Mouse (Mus musculus): Measurements from ENCODE around the gene Fbxw17.
A peak's percentile ranks its signal among the peaks of the same experiment; 100 is the strongest.
"Not testable (repeated sequence)": the region's sequence is repeated elsewhere in the genome, so short reads cannot be mapped to it uniquely, and the experiment has no call there.

Gene Fbxw17

DNA sequence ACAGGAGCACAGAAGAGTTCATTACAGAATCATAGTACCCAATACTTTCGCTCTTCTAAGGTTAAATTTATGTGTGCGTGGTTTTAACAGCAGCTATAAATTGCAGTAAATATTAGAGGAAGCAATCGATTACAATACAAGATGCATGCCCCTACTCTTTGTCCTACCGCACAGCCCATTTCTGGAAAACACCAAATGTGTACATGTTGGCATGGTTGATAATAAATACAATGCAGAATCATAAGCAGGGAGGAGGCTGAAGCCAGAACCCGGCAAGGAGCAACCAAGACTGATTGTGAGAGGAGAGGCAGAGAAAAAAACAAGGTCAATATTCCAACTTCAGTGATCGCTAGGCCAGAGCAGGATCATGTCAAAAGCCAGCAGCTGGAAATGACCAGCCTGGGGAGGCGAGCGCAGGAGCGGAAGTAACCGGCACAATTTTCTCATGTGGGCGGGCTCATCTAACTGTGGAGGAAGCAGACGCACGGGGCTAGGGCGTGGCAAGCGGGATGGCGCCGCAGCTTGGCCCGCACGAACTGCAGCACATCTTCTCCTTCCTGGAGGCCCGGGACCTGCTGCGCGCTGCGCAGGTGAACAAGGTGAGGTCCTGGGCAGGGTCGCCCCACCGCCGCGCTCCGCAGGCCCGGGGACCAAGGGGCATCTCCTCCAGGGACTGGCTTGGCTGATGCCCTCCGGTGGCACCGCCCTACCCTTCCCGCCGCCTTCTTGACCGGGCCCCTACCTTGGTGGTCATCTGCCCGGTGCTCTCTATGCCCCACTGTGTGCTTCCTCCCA is at the start of gene Fbxw17:
Gene Fbxw17, plus strand, starts transcription at position 476 of the 795 bp plus-strand sequence.
- peak; percentile 46 for DNase-seq (ENCODE audit: low spot score)

DNA sequence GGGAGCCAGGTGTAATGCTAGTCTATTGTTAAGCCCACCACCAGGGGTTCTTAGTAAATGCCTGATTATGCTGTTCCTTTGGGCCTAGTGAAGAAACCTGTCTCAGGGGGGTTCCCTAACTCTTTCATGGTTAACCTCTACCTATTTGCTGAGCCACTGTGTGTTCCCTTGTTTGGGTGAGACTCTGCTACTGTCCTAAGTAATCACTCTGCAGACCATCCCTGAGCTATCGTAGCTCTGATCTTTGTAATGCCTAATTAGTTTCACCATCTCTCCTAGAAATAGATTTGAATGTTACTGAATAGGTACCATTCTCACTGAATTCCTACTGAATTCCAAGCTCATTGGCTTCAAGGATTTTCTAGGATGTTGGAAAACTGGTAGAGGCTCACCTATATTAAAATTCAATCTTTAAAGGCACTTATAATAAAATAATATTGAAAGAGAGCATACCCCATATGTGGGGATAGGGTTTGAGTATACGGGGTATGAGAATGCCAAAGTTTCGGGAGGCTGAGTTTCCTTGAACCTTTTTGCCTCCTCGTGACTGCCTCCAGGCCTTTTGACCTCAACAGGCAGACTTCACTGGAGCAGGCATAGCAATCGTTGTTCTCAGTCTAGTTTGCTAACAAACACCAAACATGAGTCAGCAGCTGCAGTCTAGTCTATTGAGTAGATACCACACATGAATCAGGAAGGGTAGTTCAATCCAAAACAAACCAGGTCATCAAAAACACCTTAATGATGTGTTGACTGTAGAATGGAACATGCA is 44.5 kb upstream of the Fbxw17 start:
- not testable (repeated sequence) for DNase-seq (ENCODE audit: low spot score)

DNA sequence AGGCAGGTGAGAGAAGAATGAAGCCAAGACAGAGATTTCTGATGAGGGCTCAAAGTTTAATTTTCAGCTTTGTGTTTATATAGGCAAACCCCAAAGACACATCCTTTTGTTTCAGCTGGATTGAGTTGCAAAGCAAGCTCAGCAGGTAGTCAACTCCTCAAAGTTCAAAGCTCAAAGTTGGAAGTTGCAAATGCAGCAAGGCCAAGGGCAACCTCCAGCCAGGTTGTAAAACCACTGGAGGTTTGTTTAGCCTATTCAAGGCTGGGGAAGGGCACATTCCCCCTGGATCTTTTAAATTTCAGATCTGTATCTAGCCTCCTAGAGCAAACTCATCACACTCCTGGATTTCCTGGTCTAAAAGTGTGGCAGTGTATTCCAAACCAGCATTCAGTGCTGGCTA is 28.5 kb upstream of the Fbxw17 start:
- not testable (repeated sequence) for DNase-seq (ENCODE audit: low spot score)

DNA sequence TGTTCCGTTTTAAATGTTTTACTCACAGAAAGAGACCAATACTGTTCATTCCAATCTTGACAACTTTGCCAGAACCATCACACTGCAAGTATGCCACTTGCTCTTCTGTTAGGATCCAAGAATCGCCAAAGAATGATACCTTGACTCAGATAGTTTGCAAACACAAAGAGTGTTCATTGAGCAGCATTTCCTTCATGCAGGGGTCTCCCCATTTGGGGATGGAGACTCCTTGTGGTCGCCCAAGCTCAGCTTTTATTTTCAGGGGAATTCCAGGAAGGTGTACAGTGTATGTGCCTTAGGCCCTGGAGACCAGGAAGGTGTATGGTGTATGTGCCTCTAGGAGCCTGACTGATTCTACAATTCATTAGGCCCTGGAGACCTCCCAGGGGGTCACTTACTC is 757 bp downstream of the Fbxw17 start:
- no peak for DNase-seq (ENCODE audit: low spot score)

DNA sequence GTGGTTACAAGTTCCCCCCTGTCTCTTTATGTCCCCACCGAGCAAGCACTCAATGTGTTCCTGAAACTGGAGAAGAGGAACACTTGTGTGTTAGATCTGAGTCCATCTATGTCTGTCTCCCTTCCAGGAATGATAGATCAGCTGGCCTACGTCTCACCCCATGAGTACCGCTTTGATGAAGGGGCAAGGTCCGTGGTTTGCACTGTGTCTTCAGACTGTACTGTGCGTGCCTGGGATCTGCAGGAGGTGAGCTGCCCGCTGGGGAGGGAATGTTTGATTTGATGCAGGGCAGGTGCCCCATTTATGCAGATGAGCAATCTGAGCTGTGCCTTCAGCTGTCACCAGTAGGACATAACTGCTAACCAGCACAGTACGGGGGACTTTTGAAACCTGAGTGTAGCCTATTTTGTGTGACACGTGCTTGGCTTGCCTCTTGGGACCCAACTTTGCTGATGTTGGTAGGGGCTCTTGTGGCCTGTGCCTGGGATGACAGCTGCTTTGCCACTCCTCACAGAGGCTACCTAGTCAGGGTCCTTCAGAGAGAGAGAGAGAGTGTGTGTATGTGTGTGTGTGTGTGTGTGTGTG is 6.1 kb downstream of the Fbxw17 start:
- no peak for DNase-seq (ENCODE audit: low spot score)

DNA sequence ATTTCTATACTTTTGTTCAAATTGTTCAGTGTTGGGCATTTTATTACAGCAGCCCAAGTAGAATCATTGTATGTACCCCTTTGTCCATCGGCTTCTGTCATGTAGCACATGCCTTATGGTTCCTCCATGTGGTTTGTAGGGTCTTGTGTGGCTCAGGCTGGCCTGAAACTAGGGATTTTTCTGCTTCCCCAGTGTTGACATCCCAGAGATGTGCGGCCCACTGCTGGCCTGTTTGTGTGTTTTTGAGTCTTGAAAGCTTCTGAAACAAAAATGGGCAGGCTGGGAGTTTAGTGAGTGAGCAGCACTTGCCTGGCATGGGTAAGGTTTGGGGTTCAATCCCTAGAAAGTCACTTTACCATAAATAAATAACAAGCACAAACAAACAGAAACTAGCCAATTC is 6.9 kb downstream of the Fbxw17 start:
- no peak for DNase-seq (ENCODE audit: low spot score)

DNA sequence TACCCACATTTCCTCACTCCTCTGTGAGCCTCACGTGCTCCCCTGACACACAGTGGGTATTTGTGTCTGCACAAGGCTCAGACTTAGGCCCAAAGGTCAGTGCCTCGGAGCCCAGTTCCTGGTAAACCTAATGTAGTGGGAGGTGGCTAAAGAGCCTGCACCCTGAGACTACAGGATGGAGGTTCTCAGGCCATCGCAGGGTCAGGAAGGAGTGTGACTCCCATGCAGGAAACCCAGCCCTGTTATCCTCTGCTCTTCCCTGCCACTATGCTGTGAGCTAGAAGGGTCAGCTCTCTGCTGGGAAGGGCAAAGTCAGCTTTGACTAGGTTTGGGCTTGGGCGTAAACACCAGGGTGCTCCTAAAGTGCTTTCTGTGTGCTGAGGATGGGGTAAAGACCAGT is 9.0 kb downstream of the Fbxw17 start:
- no peak for DNase-seq (ENCODE audit: low spot score)

DNA sequence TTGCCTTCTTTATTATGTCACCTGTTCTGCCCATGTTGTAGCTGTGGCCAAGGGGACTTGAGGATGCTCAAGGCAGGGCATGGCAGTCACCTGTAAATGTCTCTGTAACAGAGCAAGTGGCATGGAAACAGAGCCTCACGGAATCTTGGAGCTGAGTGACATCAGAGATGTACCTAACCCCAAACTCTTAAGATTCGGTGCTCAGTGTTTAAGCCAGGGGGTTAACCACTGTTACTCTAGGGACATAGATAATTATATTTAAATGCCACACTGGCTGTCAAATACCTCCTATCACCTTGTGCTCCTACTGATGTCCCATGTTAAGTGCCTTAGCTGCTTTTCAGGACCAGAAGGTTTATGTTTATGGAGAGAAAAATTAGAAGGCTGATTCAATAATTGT is 26.1 kb downstream of the Fbxw17 start, which contains the start of gene Gm47429:
Gene Gm47429, minus strand, starts transcription at position 101 of the 400 bp plus-strand sequence.
- DNase-seq (ENCODE audit: low spot score) = no peak

DNA sequence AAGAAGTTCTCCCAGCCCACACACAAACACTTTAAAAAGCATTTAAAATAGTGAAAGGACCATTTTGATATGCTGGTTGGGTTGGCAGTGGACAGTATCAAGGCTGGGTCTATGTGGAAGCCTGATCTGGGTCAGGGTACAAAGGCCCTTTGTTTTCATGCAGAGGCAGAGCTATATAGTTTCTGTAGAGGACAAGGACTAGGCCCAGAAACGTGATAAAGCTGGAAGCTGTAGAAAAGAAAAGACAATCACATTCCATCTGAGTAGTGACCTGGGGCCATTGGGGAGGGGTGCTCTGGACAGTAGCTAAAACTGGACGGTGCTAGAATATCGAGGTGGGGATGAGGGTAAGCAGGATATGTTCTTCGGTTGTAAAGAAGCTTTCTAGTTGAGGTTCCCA is 27.6 kb downstream of the Fbxw17 start:
- no peak for DNase-seq (ENCODE audit: low spot score)

DNA sequence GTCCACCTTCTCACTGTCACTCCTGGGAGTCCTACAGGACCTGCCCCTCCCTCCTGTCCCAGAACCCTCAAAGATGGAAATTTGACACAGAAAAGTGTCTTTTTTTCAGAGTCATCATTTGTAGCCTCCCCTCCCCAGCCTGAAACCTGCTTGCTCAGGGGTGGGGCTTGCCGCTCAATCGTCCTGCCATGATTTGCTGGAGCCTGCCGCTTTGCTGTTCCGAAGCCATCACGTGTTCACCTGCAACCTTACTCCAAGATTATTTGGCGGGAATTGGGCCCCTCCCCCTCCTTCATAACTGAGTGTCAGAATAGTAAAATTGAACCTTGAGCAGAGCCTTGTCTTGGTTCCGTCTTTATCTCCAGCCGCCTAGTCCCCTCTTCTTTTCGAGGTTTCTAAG is 34.6 kb downstream of the Fbxw17 start:
- DNase-seq (ENCODE audit: low spot score) = not testable (repeated sequence)

DNA sequence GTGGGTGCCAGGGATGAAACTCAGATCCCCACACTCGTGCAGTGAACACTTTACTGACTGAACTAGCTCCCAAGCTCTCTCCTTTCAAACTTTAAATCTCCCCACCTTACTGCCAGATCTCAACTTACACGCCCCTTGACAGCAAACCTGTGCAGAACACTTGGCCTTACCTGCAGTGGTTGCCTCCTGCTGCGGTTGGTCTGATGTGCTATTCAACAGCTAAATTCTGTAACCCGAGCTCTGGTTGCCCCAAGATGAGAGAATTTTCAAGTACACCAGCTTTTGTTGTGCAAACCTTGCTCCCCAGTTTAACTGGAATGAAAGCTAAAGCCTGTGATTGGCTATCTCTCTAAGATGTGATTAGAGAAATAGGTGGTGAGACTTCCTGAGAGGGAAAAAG is 35.8 kb downstream of the Fbxw17 start:
- DNase-seq (ENCODE audit: low spot score) = no peak

DNA sequence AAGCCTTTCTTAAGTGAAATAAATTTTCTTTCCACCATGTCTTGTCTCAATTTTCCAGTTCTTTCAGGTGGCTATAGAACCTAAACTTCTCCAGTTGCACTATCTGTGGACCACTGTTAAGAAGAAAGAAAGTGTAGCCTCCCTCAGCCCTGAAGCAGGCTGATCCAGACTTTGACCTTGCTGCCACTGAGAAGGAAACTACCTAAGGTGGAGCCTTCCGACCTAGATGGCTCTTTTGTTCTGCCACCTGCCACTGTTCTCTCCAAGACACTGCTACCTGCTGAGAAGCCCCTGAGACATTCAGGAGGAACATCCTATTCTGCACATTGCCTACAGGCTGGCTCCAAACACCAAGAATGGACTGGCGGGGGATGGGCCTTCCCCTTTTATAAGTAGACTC is 42.8 kb downstream of the Fbxw17 start:
- DNase-seq (ENCODE audit: low spot score) = not testable (repeated sequence)

DNA sequence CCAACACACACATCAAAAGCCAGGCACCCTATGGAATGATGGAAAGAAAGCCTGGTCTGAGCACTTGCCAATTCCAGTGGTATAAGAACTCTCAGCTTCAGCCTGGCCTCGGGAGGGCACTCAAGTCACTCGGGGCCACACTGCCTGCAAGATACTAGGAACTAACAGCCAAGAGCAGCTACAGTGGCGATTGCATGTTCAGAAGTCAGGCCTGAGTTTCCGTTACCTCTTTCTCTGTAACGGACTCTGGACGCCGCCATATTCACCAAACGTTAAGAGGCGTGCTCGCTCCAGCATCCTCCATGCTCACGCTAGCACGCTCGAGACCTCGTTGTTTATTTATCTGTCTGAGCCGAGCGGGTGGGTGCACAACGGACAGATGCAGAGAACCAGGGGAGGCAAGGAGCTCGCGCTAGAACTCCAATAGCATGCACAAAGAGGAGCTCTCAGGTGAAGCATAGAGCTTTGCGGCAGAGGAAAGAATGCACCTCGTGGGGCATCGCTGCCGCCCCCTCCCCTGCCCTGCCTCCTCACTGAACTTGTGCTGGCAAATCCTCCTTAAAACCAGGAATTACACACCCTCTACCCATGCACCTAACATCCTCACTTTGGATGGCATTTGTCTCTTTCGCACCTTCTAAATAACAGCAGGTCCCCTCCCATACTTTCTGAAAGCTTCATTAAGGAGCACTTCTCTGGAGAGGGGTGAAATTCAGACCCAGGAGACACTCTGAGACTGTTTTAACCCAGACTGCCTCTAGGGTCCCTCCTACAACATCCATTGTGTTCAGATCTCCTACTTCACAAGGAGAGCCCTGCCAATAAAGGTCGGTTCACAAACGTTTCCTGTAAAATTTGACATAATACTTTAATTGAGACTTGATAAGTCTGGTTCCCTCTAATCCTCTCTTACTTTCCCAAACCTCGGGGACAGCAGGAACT is 47.2 kb downstream of the Fbxw17 start:
- no peak for DNase-seq (ENCODE audit: low spot score)

DNA sequence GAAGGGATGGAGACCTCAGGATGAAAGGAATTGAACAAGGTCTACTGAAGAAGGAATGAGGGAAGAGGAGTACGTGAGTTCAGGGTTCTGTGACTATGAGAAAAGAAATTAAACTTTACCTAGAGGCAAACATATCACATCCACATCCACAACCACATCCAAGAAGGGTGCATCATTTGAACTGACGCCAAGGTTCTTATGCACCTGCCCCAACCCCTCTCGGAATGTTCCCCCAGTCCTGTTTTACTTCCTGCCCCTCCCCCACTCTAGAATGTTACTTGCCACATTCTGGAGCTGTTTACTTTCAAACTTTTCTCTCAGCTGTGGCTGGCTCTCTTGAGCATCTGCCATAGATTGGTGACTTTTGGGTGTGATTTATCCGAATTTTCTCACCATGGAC is 49.3 kb downstream of the Fbxw17 start, which contains the start of gene Nutm2:
Gene Nutm2, plus strand, starts transcription at position 301 of the 400 bp plus-strand sequence.
- no peak for DNase-seq (ENCODE audit: low spot score)

Data from ovary, postnatal 10 days (tissue).